In genomic region chr10:20724451-20724850, GRCm38 (mm10) we compare ENCODE assay signal across 8 mouse cellular contexts. TPM values are rescaled to one million over a fixed set of nuclear protein-coding genes. Genes with fewer than 3 reads are reported as not detected.
DNase-seq lines count a peak whose midpoint lies in the region; ATAC-seq and TF ChIP-seq lines count a peak whose summit lies in the region.

No protein-coding gene starts in this region.

- peak overlapping the region; percentile 34 for H3K4me3 ChIP-seq in lung, postnatal 0 days (ENCODE audit: low read depth, low read length)
- H3K4me3 ChIP-seq in forebrain, embryonic 15.5 days: peak overlapping the region; percentile 33
- peak overlapping the region; percentile 35 for H3K4me3 ChIP-seq in limb, embryonic 12.5 days (replicated peaks)

- peak overlapping the region; percentile 60 for H3K4me2 ChIP-seq in lung, postnatal 0 days (replicated peaks; ENCODE audit: low read depth, low read length)
- peak overlapping the region; percentile 49 for H3K4me2 ChIP-seq in forebrain, embryonic 15.5 days (replicated peaks)
- peak overlapping the region; percentile 56 for H3K4me2 ChIP-seq in limb, embryonic 12.5 days

- no peaks in the 10 kb centered on the region for H3K27me3 ChIP-seq in lung, postnatal 0 days (replicated peaks; ENCODE audit: insufficient read depth, low read length)
- no peaks in the 10 kb centered on the region for H3K27me3 ChIP-seq in forebrain, embryonic 15.5 days
- no peaks in the 10 kb centered on the region for H3K27me3 ChIP-seq in limb, embryonic 12.5 days
- no peaks in the 10 kb centered on the region for H3K27me3 ChIP-seq in splenic B cell, adult 2 months (ENCODE audit: control insufficient read depth, insufficient read depth, low read length, poor library complexity, severe bottlenecking)

- H3K9ac ChIP-seq in lung, postnatal 0 days (replicated peaks; ENCODE audit: low read depth): peak overlapping the region; percentile 41; the same call in 1 of the 2 replicates
- H3K9ac ChIP-seq in forebrain, embryonic 15.5 days (replicated peaks): peak overlapping the region; percentile 35
- peak overlapping the region; percentile 27; the same call in 1 of the 2 replicates for H3K9ac ChIP-seq in limb, embryonic 12.5 days (replicated peaks)

- H3K36me3 ChIP-seq in lung, postnatal 0 days (ENCODE audit: insufficient read depth, low read length): no peaks in the 10 kb centered on the region
- H3K36me3 ChIP-seq in forebrain, embryonic 15.5 days: no peaks in the 10 kb centered on the region
- H3K36me3 ChIP-seq in limb, embryonic 12.5 days: no peaks in the 10 kb centered on the region
- no peaks in the 10 kb centered on the region for H3K36me3 ChIP-seq in splenic B cell, adult 2 months (ENCODE audit: control insufficient read depth, insufficient read depth, low read length, poor library complexity, severe bottlenecking)

- no peak for TF ChIP-seq EP300 in lung, postnatal 0 days (IDR thresholded peaks at IDR 0.05)

- peak overlapping the region; percentile 51; the same call in 1 of the 2 replicates for H3K27ac ChIP-seq in lung, postnatal 0 days (ENCODE audit: low read length)
- H3K27ac ChIP-seq in forebrain, embryonic 15.5 days (replicated peaks): peak overlapping the region; percentile 39; the same call in 1 of the 2 replicates
- H3K27ac ChIP-seq in limb, embryonic 12.5 days: peak overlapping the region; percentile 76; the same call in 1 of the 2 replicates

- DNase-seq in lung, postnatal 0 days (ENCODE audit: low spot score): no peak
- DNase-seq in lung, postnatal 25 days (ENCODE audit: low spot score): no peak
- peak; percentile 20 for DNase-seq in splenic B cell, adult 2 months (ENCODE audit: low read depth, low spot score)
- DNase-seq in cerebellum, postnatal 14 days: no peak
- DNase-seq in adrenal gland, adult (ENCODE audit: inconsistent age in 2 of 2, low spot score in 1 of 2): no peak

- no peaks in the 10 kb centered on the region; the same call in 1 of the 2 replicates for H3K4me1 ChIP-seq in lung, postnatal 0 days (ENCODE audit: insufficient read depth, low read depth, low read length)
- H3K4me1 ChIP-seq in forebrain, embryonic 15.5 days: peaks cover 33% of the 10 kb centered on the region
- H3K4me1 ChIP-seq in limb, embryonic 12.5 days (replicated peaks): peaks cover 31% of the 10 kb centered on the region

- WGBS in lung, postnatal 0 days: 12% methylated on average over 10 of the region's 10 CpGs
- 27% methylated on average over 10 of the region's 10 CpGs for whole genome bisulfite sequencing in forebrain, embryonic 15.5 days
- WGBS in limb, embryonic 12.5 days: 30% methylated on average over 10 of the region's 10 CpGs

- TF ChIP-seq CTCF in lung, postnatal 0 days (IDR thresholded peaks at IDR 0.05): no peak

- no peak for ATAC-seq in lung, postnatal 0 days
- no peak; the same call in 1 of the 2 replicates for ATAC-seq in forebrain, embryonic 15.5 days (replicated peaks)
- ATAC-seq in limb, embryonic 12.5 days (ENCODE audit: insufficient number of reproducible peaks, insufficient read depth, low FRiP score, low TSS enrichment, low read depth): no peak
- no peak for ATAC-seq in granulocyte monocyte progenitor cell, adult 5-6 weeks (replicated peaks; ENCODE audit: poor library complexity, severe bottlenecking)

- H3K9me3 ChIP-seq in lung, postnatal 0 days (ENCODE audit: low read length): no peaks in the 10 kb centered on the region
- H3K9me3 ChIP-seq in forebrain, embryonic 15.5 days: no peaks in the 10 kb centered on the region
- no peaks in the 10 kb centered on the region for H3K9me3 ChIP-seq in limb, embryonic 12.5 days

RNA-seq across cellular contexts. Expression of gene Pde7b, which starts 0.4 kb away (rescaled TPM):
- 5.0 and 5.2 TPM in 2 replicates for polyA plus RNA-seq in lung, postnatal 0 days (2015; fragmentation: Nextera tagmentation; extraction: Ambion mirVana)
- polyA plus RNA-seq in forebrain, embryonic 15.5 days (2015; fragmentation: Nextera tagmentation; extraction: Ambion mirVana): 3.7 and 4.5 TPM in 2 replicates
- polyA plus RNA-seq in limb, embryonic 12.5 days (2016; fragmentation: Nextera tagmentation; extraction: Ambion mirVana): 7.1 and 7.6 TPM in 2 replicates
- 6.8 and 7.4 TPM in 2 replicates for total RNA-seq in granulocyte monocyte progenitor cell, adult 5-6 weeks (2014; fragmentation: Nextera tagmentation)
- 2.7 and 3.8 TPM in 2 replicates for total RNA-seq in granulocyte monocyte progenitor cell, adult 5-6 weeks (2017)
